Mouse (Mus musculus): ENCODE measurements at regions not wholly inside any gene's neighbourhood (a gene's known extent, or its start where the extent isn't known, plus 50 kb on each side); places are given as distances from the start of the nearest gene placed in this dataset.

GRCm38 (mm10) chr8:97414742-97415141 is 1526.4 kb upstream of the Got2 start:
- TF ChIP-seq POLR2A (IDR thresholded peaks at IDR 0.05; ENCODE audit: borderline replicate concordance, extremely low read depth, low read depth, low read length) (no peak), CTCF (IDR thresholded peaks at IDR 0.05; ENCODE audit: insufficient read depth, low read length) (no peak)
